In the genomic region with DNA sequence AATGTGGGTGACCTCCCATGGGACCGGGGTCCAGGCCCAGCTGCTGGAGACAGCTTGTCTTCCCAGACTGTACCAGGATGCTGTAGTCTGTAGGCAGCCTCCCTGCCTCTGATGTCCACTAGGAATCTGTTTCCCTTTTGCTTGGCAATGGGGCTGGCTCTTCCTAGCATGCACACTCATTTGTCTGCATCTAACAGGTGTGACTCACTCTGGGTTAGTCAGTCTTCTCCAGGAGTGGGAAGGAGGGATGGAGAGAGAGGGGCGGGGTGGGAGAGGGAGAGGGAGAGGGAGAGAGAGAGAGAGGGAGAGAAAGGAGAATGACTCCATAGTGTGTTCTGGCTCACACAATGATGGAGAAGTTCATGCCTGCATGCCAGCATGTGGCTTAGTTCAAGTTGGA, we compare ENCODE assay signal across 32 mouse cellular contexts. TPM values are rescaled to one million over a fixed set of nuclear protein-coding genes. Genes with fewer than 3 reads are reported as not detected.
"Had no signal": no experiment of that assay in that cellular context is flagged by ENCODE, and none has a peak within 500 bp of the region (broad histone marks: within the 10 kb centered on the region; RNA-seq: fewer than 3 reads in every experiment).

No protein-coding gene starts in this region.

- ATAC-seq: hindbrain, embryonic 16.5 days; hindbrain, postnatal 0 days; inflammation-experienced regulatory T-cells, adult 6 months; intestine, embryonic 15.5 days; intestine, embryonic 16.5 days; intestine, postnatal 0 days had no signal

- DNase-seq: heart, postnatal 10 days; heart, postnatal 14 days; heart, postnatal 4 days; kidney, adult 11 months; kidney, adult 18-20 months; kidney, adult 2 months; kidney, adult 8-10 months; kidney, adult 9 months; kidney, postnatal 10 days; kidney, postnatal 14 days; kidney, postnatal 36 days; kidney, postnatal 4 days; layer of hippocampus, adult 9-11 months; layer of hippocampus, postnatal 36 days had no signal

- H3K4me3 ChIP-seq: heart, embryonic 12.5 days; heart, embryonic 13.5 days; heart, embryonic 15.5 days; hindbrain, embryonic 10.5 days; hindbrain, embryonic 12.5 days; hindbrain, embryonic 13.5 days; hindbrain, embryonic 15.5 days; intestine, embryonic 15.5 days; kidney, embryonic 15.5 days; layer of hippocampus, adult 2 months; left cerebral cortex, adult 2 months had no signal

- H3K36me3 ChIP-seq: hindbrain, embryonic 15.5 days had no signal

- H3K27me3 ChIP-seq: heart, embryonic 12.5 days; heart, embryonic 13.5 days; heart, embryonic 15.5 days; hindbrain, embryonic 12.5 days; hindbrain, embryonic 13.5 days; hindbrain, embryonic 15.5 days; intestine, embryonic 15.5 days; kidney, embryonic 15.5 days had no signal

- H3K9ac ChIP-seq: heart, embryonic 12.5 days; heart, embryonic 13.5 days; heart, embryonic 15.5 days; hindbrain, embryonic 12.5 days; hindbrain, embryonic 13.5 days; hindbrain, embryonic 14.5 days; hindbrain, embryonic 15.5 days; intestine, embryonic 15.5 days; kidney, embryonic 15.5 days had no signal

- H3K27ac ChIP-seq: heart, embryonic 13.5 days; heart, embryonic 15.5 days; hindbrain, embryonic 10.5 days; hindbrain, embryonic 12.5 days; hindbrain, embryonic 13.5 days; hindbrain, embryonic 14.5 days; hindbrain, embryonic 15.5 days; hindbrain, postnatal 0 days; intestine, embryonic 15.5 days; kidney, embryonic 15.5 days; kidney, postnatal 0 days; layer of hippocampus, adult 2 months; left cerebral cortex, adult 2 months had no signal

- H3K9me3 ChIP-seq: heart, embryonic 12.5 days; heart, embryonic 13.5 days; heart, embryonic 15.5 days; hindbrain, embryonic 12.5 days; hindbrain, embryonic 13.5 days; hindbrain, embryonic 15.5 days; intestine, embryonic 15.5 days; kidney, embryonic 15.5 days had no signal

- H3K4me2 ChIP-seq: heart, embryonic 12.5 days; heart, embryonic 13.5 days; heart, embryonic 15.5 days; hindbrain, embryonic 12.5 days; hindbrain, embryonic 13.5 days; hindbrain, embryonic 14.5 days; hindbrain, embryonic 15.5 days; intestine, embryonic 15.5 days; kidney, embryonic 15.5 days had no signal

- H3K4me1 ChIP-seq: heart, embryonic 12.5 days; heart, embryonic 13.5 days; heart, embryonic 15.5 days; hindbrain, embryonic 12.5 days; hindbrain, embryonic 13.5 days; hindbrain, embryonic 15.5 days; intestine, embryonic 15.5 days; kidney, embryonic 15.5 days had no signal

RNA-seq across cellular contexts. Expression of a gene that starts 13.5 kb away (rescaled TPM):
- polyA plus RNA-seq: inflammation-experienced regulatory T-cells, adult 6 months had no signal

RNA-seq across cellular contexts. Expression of a gene that starts 15.1 kb away (rescaled TPM):
- polyA plus RNA-seq: inflammation-experienced regulatory T-cells, adult 6 months had no signal
